In the genomic region with DNA sequence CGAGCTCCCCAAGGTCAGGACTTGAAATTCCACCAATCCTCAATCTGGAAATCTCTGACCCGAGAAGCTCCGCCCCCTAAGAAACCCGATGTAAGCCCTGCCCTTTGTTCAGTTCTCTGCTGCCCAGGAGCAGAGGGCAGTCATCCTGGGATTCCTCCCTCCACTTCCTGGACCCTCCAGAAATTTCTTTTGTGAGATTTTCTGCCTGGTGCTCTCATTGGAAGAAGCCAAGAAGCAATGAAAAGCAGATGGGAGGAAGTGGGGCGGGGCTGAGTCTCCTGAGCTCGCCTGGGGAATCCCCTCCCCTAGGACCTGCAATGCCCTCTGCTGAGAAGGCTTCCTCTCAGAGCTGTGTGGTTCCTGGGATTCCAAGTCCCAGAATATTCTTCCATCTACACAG, we compare ENCODE assay signal across 8 mouse cellular contexts. TPM values are rescaled to one million over a fixed set of nuclear protein-coding genes. Genes with fewer than 3 reads are reported as not detected.
DNase-seq lines count a peak whose midpoint lies in the region; ATAC-seq lines count a peak whose summit lies in the region.

No protein-coding gene starts in this region.

- ATAC-seq in forebrain, embryonic 13.5 days: no peak
- ATAC-seq in monocyte, adult 5-6 weeks (replicated peaks; ENCODE audit: insufficient number of reproducible peaks, low FRiP score, low TSS enrichment, poor library complexity, severe bottlenecking): peak; percentile 69; the same call in 1 of the 2 replicates

- WGBS in forebrain, embryonic 13.5 days: 27% methylated on average over 6 of the region's 6 CpGs

- H3K9ac ChIP-seq in forebrain, embryonic 13.5 days: no peak overlapping the region

- H3K27me3 ChIP-seq in forebrain, embryonic 13.5 days: peaks cover 5% of the 10 kb centered on the region; the same call in 1 of the 2 replicates

- DNase-seq in adrenal gland, postnatal 14 days: peak; percentile 50
- no peak for DNase-seq in adrenal gland, adult 18-20 months (ENCODE audit: low spot score in 2 of 2)
- peak; percentile 94 for DNase-seq in ES-CJ7 (ENCODE audit: low read depth, low spot score)
- peak; percentile 68 for DNase-seq in kidney, postnatal 10 days
- no peak for DNase-seq in left cerebral cortex, postnatal 25 days (ENCODE audit: low spot score in 2 of 2)
- DNase-seq in layer of hippocampus, adult 9-10 months (ENCODE audit: low spot score): no peak

- no peak overlapping the region for H3K4me3 ChIP-seq in forebrain, embryonic 13.5 days

- H3K4me2 ChIP-seq in forebrain, embryonic 13.5 days: peak overlapping the region; percentile 32; the same call in 1 of the 2 replicates

- no peaks in the 10 kb centered on the region for H3K9me3 ChIP-seq in forebrain, embryonic 13.5 days (replicated peaks)

- intact Hi-C loops in left cerebral cortex, postnatal 25 days (cut with DNase I): no loop called here

- H3K27ac ChIP-seq in forebrain, embryonic 13.5 days: no peak overlapping the region

- H3K36me3 ChIP-seq in forebrain, embryonic 13.5 days (ENCODE audit: poor library complexity, severe bottlenecking): no peaks in the 10 kb centered on the region

- peaks cover 20% of the 10 kb centered on the region for H3K4me1 ChIP-seq in forebrain, embryonic 13.5 days

RNA-seq across cellular contexts. Expression of a gene that starts 2.9 kb away (rescaled TPM):
- not detected in 2 replicates for total RNA-seq in adrenal gland, postnatal 14 days (2021)
- under 1 TPM in 1 of 2 experiments, not detected in 1; 0.90 TPM for total RNA-seq in adrenal gland, adult 18-20 months (2021)
- 3.6 and 5.9 TPM in 2 replicates for polyA plus RNA-seq in forebrain, embryonic 13.5 days (2015; fragmentation: Nextera tagmentation; extraction: Ambion mirVana)
- total RNA-seq in monocyte, adult 5-6 weeks (2017): 2.2 TPM in 1 of 3 replicates, not detected in the others
- 1 to 10 TPM; 1.5 to 1.9 TPM for total RNA-seq in left cerebral cortex, postnatal 25 days (2021)

RNA-seq across cellular contexts. Expression of a gene that starts 13.0 kb away (rescaled TPM):
- 13.0 and 18.9 TPM in 2 replicates for total RNA-seq in adrenal gland, postnatal 14 days (2021)
- 10 to 100 TPM; 19.8 to 37.7 TPM for total RNA-seq in adrenal gland, adult 18-20 months (2021)
- polyA plus RNA-seq in forebrain, embryonic 13.5 days (2015; fragmentation: Nextera tagmentation; extraction: Ambion mirVana): 15.4 and 19.4 TPM in 2 replicates
- not detected in 3 replicates for total RNA-seq in monocyte, adult 5-6 weeks (2017)
- 1,000 to 10,000 TPM in 1 of 2 experiments, 100 to 1,000 TPM in 1; 999 to 1,002 TPM for total RNA-seq in left cerebral cortex, postnatal 25 days (2021)

RNA-seq across cellular contexts. Expression of a gene that starts 26.0 kb away (rescaled TPM):
- total RNA-seq in adrenal gland, postnatal 14 days (2021): 13.0 and 14.6 TPM in 2 replicates
- total RNA-seq in adrenal gland, adult 18-20 months (2021): 10 to 100 TPM; 17.3 to 18.9 TPM
- 5.1 and 5.3 TPM in 2 replicates for polyA plus RNA-seq in forebrain, embryonic 13.5 days (2015; fragmentation: Nextera tagmentation; extraction: Ambion mirVana)
- total RNA-seq in monocyte, adult 5-6 weeks (2017): 8.2 to 11.2 TPM (median 10.4 TPM) in 3 replicates
- 1 to 10 TPM; 4.4 to 5.2 TPM for total RNA-seq in left cerebral cortex, postnatal 25 days (2021)

RNA-seq across cellular contexts. Expression of a gene that starts 26.1 kb away (rescaled TPM):
- total RNA-seq in adrenal gland, postnatal 14 days (2021): 70.3 and 84.6 TPM in 2 replicates
- total RNA-seq in adrenal gland, adult 18-20 months (2021): 10 to 100 TPM; 78.4 to 80.2 TPM
- polyA plus RNA-seq in forebrain, embryonic 13.5 days (2015; fragmentation: Nextera tagmentation; extraction: Ambion mirVana): 17.7 and 19.8 TPM in 2 replicates
- total RNA-seq in monocyte, adult 5-6 weeks (2017): 1.5 to 6.2 TPM in 2 of 3 replicates, not detected in the other
- 100 to 1,000 TPM; 154 to 162 TPM for total RNA-seq in left cerebral cortex, postnatal 25 days (2021)

RNA-seq across cellular contexts. Expression of a gene that starts 26.6 kb away (rescaled TPM):
- total RNA-seq in adrenal gland, postnatal 14 days (2021): not detected in 2 replicates
- total RNA-seq in adrenal gland, adult 18-20 months (2021): not detected
- polyA plus RNA-seq in forebrain, embryonic 13.5 days (2015; fragmentation: Nextera tagmentation; extraction: Ambion mirVana): not detected in 2 replicates
- total RNA-seq in monocyte, adult 5-6 weeks (2017): 0.19 to 0.43 TPM in 2 of 3 replicates, not detected in the other
- not detected for total RNA-seq in left cerebral cortex, postnatal 25 days (2021)

Comparison
In these comparisons a context has a peak if more than half of its experiments do, and no peak if none do; other contexts are left out.
1. DNase-seq: peak in adrenal gland, postnatal 14 days (single experiment), ES-CJ7 (single experiment) and kidney, postnatal 10 days (single experiment); none in adrenal gland, adult 18-20 months (0 of 2), left cerebral cortex, postnatal 25 days (0 of 2) and layer of hippocampus, adult 9-10 months (single experiment).
2. RNA of a gene that starts 13.0 kb away (total RNA-seq): 999 to 1,002 TPM in left cerebral cortex, postnatal 25 days; 19.8 to 37.7 TPM in adrenal gland, adult 18-20 months, 13.0 to 18.9 TPM in adrenal gland, postnatal 14 days and not detected in monocyte, adult 5-6 weeks; every median in the first group is over 10 times any median in the second.